8 mouse cellular contexts compared by ENCODE assay signal in genomic region chr15:101145424-101146099, GRCm38 (mm10). TPM values are rescaled to one million over a fixed set of nuclear protein-coding genes. Genes with fewer than 3 reads are reported as not detected.
A peak's percentile ranks its signal among the peaks of the same experiment; 100 is the strongest.
DNase-seq lines count a peak whose midpoint lies in the region; ATAC-seq and TF ChIP-seq lines count a peak whose summit lies in the region.

No protein-coding gene starts in this region.

- peak; percentile 93 for ATAC-seq in frontal cortex, adult (ENCODE audit: low TSS enrichment)
- ATAC-seq in lung, embryonic 16.5 days (ENCODE audit: low read depth) = peak; percentile 94

- H3K4me3 ChIP-seq in hindbrain, embryonic 10.5 days = peak overlapping the region; percentile 32
- H3K4me3 ChIP-seq in lung, embryonic 16.5 days (ENCODE audit: low read length) = peak overlapping the region; percentile 21
- H3K4me3 ChIP-seq in thymus, adult 2 months (ENCODE audit: control insufficient read depth, insufficient read depth, low read length) = peak overlapping the region; percentile 16

- peak; percentile 97 for DNase-seq in MN1 (ENCODE audit: low spot score)
- DNase-seq in cerebellum, adult 9-10 months = peak; percentile 91
- DNase-seq in hindbrain, embryonic 10.5 days (ENCODE audit: low spot score) = peak; percentile 95
- DNase-seq in layer of hippocampus, adult 9-11 months = peak; percentile 95
- peak; percentile 90 for DNase-seq in ovary, adult 18-20 months (ENCODE audit: low spot score)
- DNase-seq in thymus, adult 2 months = peak; percentile 95

- H3K4me1 ChIP-seq in hindbrain, embryonic 10.5 days (replicated peaks) = peaks cover 62% of the 10 kb centered on the region
- peaks cover 55% of the 10 kb centered on the region for H3K4me1 ChIP-seq in lung, embryonic 16.5 days (replicated peaks; ENCODE audit: control insufficient read depth, insufficient read depth, low read length)
- H3K4me1 ChIP-seq in thymus, adult 2 months (replicated peaks; ENCODE audit: control insufficient read depth, insufficient read depth, low read length) = peaks cover 40% of the 10 kb centered on the region

- TF ChIP-seq CTCF in thymus, adult 2 months (IDR thresholded peaks at IDR 0.05; ENCODE audit: borderline replicate concordance, control insufficient read depth, extremely low read depth, insufficient read depth, low read length, poor library complexity) = peak; percentile 88

- peak overlapping the region; percentile 84 for H3K27ac ChIP-seq in hindbrain, embryonic 10.5 days
- peak overlapping the region; percentile 88 for H3K27ac ChIP-seq in lung, embryonic 16.5 days (ENCODE audit: low read length)
- no peak overlapping the region for H3K27ac ChIP-seq in thymus, adult 2 months (ENCODE audit: control insufficient read depth, insufficient read depth, low read length)

- H3K36me3 ChIP-seq in hindbrain, embryonic 10.5 days = no peaks in the 10 kb centered on the region
- 0 out of 2 replicates have a peak, but pooled peaks cover 3% of the 10 kb centered on the region for H3K36me3 ChIP-seq in lung, embryonic 16.5 days (ENCODE audit: control insufficient read depth, insufficient read depth, low read length)
- H3K36me3 ChIP-seq in thymus, adult 2 months (ENCODE audit: control insufficient read depth, insufficient read depth, low read length) = no peaks in the 10 kb centered on the region

- H3K9ac ChIP-seq in lung, embryonic 16.5 days (ENCODE audit: low read length) = peak overlapping the region; percentile 57

- TF ChIP-seq POLR2A in thymus, adult 2 months (IDR thresholded peaks at IDR 0.05; ENCODE audit: control insufficient read depth, extremely low read depth, insufficient read depth, low read length, poor library complexity) = no peak

- H3K9me3 ChIP-seq in hindbrain, embryonic 10.5 days = no peaks in the 10 kb centered on the region
- H3K9me3 ChIP-seq in lung, embryonic 16.5 days (ENCODE audit: control insufficient read depth, low read length) = no peaks in the 10 kb centered on the region

- WGBS in hindbrain, embryonic 10.5 days = 9% methylated on average over 19 of the region's 19 CpGs
- WGBS in lung, embryonic 16.5 days = 7% methylated on average over 19 of the region's 19 CpGs
- 5% methylated on average over 19 of the region's 19 CpGs for WGBS in thymus, adult 2 months

- H3K4me2 ChIP-seq in lung, embryonic 16.5 days (ENCODE audit: low read depth, low read length) = peak overlapping the region; percentile 57

- peaks cover 25% of the 10 kb centered on the region; the same call in 1 of the 2 replicates for H3K27me3 ChIP-seq in hindbrain, embryonic 10.5 days (ENCODE audit: insufficient read depth, poor library complexity, severe bottlenecking)
- no peaks in the 10 kb centered on the region for H3K27me3 ChIP-seq in lung, embryonic 16.5 days (ENCODE audit: control insufficient read depth, insufficient read depth, low read depth, low read length)
- no peaks in the 10 kb centered on the region for H3K27me3 ChIP-seq in thymus, adult 2 months (ENCODE audit: control insufficient read depth, insufficient read depth, low read length)

RNA-seq across cellular contexts. Expression of gene Acvrl1, which starts 17.2 kb away (rescaled TPM):
- polyA plus RNA-seq in hindbrain, embryonic 10.5 days (2016; fragmentation: Nextera tagmentation; extraction: Ambion mirVana) = 8.7 and 10.8 TPM in 2 replicates
- 91.3 and 93.3 TPM in 2 replicates for polyA plus RNA-seq in lung, embryonic 16.5 days (2015; fragmentation: Nextera tagmentation; extraction: Ambion mirVana)
- 27.2 and 34.2 TPM in 2 replicates for polyA plus RNA-seq in thymus, adult 2 months (2012; rRNA removed)

RNA-seq across cellular contexts. Expression of gene Acvr1b, which starts 28.3 kb away (rescaled TPM):
- 6.3 and 10.9 TPM in 2 replicates for polyA plus RNA-seq in hindbrain, embryonic 10.5 days (2016; fragmentation: Nextera tagmentation; extraction: Ambion mirVana)
- 6.8 and 7.9 TPM in 2 replicates for polyA plus RNA-seq in lung, embryonic 16.5 days (2015; fragmentation: Nextera tagmentation; extraction: Ambion mirVana)
- 34.9 and 35.3 TPM in 2 replicates for polyA plus RNA-seq in thymus, adult 2 months (2012; rRNA removed)

RNA-seq across cellular contexts. Expression of gene Ankrd33, which starts 30.0 kb away (rescaled TPM):
- polyA plus RNA-seq in hindbrain, embryonic 10.5 days (2016; fragmentation: Nextera tagmentation; extraction: Ambion mirVana) = not detected in 2 replicates
- polyA plus RNA-seq in lung, embryonic 16.5 days (2015; fragmentation: Nextera tagmentation; extraction: Ambion mirVana) = not detected in 2 replicates
- polyA plus RNA-seq in thymus, adult 2 months (2012; rRNA removed) = not detected in 2 replicates
